Mouse (Mus musculus) urinary bladder, postnatal 10 days (tissue): ENCODE results near the gene Gdf3.

Experiments
- DNase-seq: peaks from one replicate; pipeline ENCODE4 v3.0.0; 2022; ENCODE audit warnings: low spot score

The Gdf3 gene

GRCm38 (mm10) chr6:122565070-122565784, 44.7 kb downstream of the Gdf3 start:
- no peak for DNase-seq

GRCm38 (mm10) chr6:122562463-122562862, 47.4 kb downstream of the Gdf3 start:
- no peak for DNase-seq

- DNase-seq, result no peak
Observed at GRCm38 (mm10) chr6:122561005-122561404, 48.9 kb downstream of the Gdf3 start.

DNA sequence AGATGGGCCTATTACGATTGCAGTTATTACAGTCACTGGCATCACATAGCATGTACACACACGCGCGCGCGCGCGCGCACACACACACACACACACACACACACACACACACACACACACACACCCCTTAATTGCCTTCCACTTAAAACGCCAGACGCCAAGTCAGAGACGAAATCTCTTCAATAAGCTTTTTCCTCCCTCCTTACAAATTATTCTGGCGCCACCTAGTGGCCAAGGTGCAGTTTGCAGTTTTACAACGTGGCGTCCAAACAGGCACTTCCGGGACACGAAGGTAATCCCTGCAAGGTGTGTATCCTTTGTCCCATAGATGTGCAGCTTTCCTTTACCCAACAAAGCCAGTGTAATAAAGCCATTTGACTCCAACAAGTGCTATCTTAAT, 49.5 kb downstream of the Gdf3 start:
- no peak for DNase-seq

DNA sequence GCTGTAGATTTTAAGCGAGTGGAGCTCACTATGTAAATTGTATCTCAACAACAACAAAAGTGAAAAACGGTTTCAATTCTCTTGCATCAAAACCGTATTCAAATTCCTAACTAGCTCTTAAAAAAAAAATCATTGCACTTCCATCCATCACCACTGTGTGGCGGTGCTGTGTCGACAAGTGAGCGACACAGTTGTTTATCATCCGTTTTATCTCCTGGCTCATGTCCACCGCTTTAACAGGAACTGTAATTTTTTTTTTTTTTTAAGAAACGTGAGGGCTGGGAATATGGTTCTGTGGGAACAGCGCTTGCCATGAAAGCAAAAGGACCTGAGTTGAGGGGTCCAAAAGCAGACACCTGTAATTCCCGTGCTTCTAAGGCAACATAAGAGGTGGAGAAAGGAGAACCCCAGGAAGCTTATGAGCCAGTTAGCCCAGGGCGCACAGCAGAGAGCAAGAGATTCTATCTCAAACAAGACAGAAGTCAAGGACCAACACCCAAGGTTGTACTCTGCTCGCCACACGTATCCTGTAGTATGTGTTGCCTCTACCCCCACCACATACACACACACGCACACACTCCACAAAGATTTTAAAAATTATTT, 52.8 kb downstream of the Gdf3 start:
- DNase-seq, result no peak
